Mouse (Mus musculus) heart, embryonic 11.5 days (tissue): ENCODE results near the gene Trim13. TPM values are rescaled to one million over a fixed set of nuclear protein-coding genes. Genes with fewer than 3 reads are reported as not detected.

Experiments
- ATAC-seq: fragments of 200-750 bp; cut with Nextera tagmentation; replicated peaks from 2 replicates; pipeline ENCODE4 v1.8.0; 2017; ENCODE audit warnings: moderate library complexity; ENCODE audit not compliant: insufficient number of reproducible peaks, low FRiP score, low TSS enrichment
- H3K27ac ChIP-seq: fragments of 300-500 bp; sonication (generic); 2 replicates; pipeline ENCODE4 v1.5.1; 2014; ENCODE audit warnings: mild to moderate bottlenecking, low read depth, low read length
- H3K27me3 ChIP-seq: fragments of 300-500 bp; sonication (generic); 2 replicates; pipeline ENCODE4 v1.6.1; 2014; ENCODE audit warnings: mild to moderate bottlenecking, low read length, mixed read lengths; ENCODE audit not compliant: control insufficient read depth, insufficient read depth
- H3K36me3 ChIP-seq: fragments of 300-500 bp; sonication (generic); 2 replicates; pipeline ENCODE4 v1.6.1; 2014; ENCODE audit warnings: mild to moderate bottlenecking, low read length, moderate library complexity, mixed read lengths; ENCODE audit not compliant: control insufficient read depth, insufficient read depth
- H3K4me1 ChIP-seq: fragments of 300-500 bp; sonication (generic); 2 replicates; pipeline ENCODE4 v1.6.1; 2014; ENCODE audit warnings: low read length; ENCODE audit not compliant: control insufficient read depth, insufficient read depth
- H3K4me2 ChIP-seq: fragments of 300-500 bp; sonication (generic); 2 replicates; pipeline ENCODE4 v1.6.1; 2014; ENCODE audit warnings: mild to moderate bottlenecking, moderate library complexity
- H3K4me3 ChIP-seq: fragments of 300-500 bp; sonication (generic); 2 replicates; pipeline ENCODE4 v1.5.1; 2014; ENCODE audit warnings: low read depth, low read length
- H3K9ac ChIP-seq: fragments of 300-500 bp; sonication (generic); 2 replicates; pipeline ENCODE4 v1.6.1; 2014; ENCODE audit warnings: mild to moderate bottlenecking, low read depth, low read length, moderate library complexity
- H3K9me3 ChIP-seq: fragments of 300-500 bp; sonication (generic); replicated peaks from 2 replicates; pipeline ENCODE4 v1.6.1; 2016; ENCODE audit warnings: low read length; ENCODE audit not compliant: control insufficient read depth
- WGBS: fragments of 180-500 bp; shearing (Covaris S2); extraction: QIAGEN DNeasy Blood & Tissue Kit; methylation state at CpG from one replicate; pipeline ENCODE4 v1.1.7; 2014; ENCODE audit not compliant: insufficient replicate concordance; 5-methylcytosine and 5-hydroxymethylcytosine counted together
- polyA plus RNA-seq: library from polyadenylated mRNA; unstranded; fragments of >200 nt; fragmentation: Nextera tagmentation; extraction: Ambion mirVana; gene quantifications from 2 replicates; pipeline ENCODE4 v1.2.1, GENCODE M21; 2014

Gene Trim13
- polyA plus RNA-seq, 1 experiment from 2014 or later = 16.1 TPM

GRCm38 (mm10) chr14:61572131-61572530 lies 25.9 kb upstream of the Trim13 start:
- WGBS = 70% methylated on average over 2 of the region's 2 CpGs
- Histone ChIP-seq H3K9ac (no peak overlapping the region), H3K4me1 (no peaks in the 10 kb centered on the region)

GRCm38 (mm10) chr14:61575066-61575465 lies 23.0 kb upstream of the Trim13 start:
- no peak for ATAC-seq
- H3K4me1 ChIP-seq = no peaks in the 10 kb centered on the region
- H3K36me3 ChIP-seq = no peaks in the 10 kb centered on the region

More at GRCm38 (mm10) chr14:61572131-61572530, 25.9 kb upstream of the Trim13 start:
- Histone ChIP-seq H3K4me3 (no peak overlapping the region), H3K9me3 (no peaks in the 10 kb centered on the region), H3K27me3 (no peaks in the 10 kb centered on the region), H3K4me2 (no peak overlapping the region), H3K27ac (no peak overlapping the region), H3K36me3 (no peaks in the 10 kb centered on the region)
- ATAC-seq = no peak

GRCm38 (mm10) chr14:61575941-61576340 lies 22.1 kb upstream of the Trim13 start:
- Histone ChIP-seq H3K4me3 (no peak overlapping the region), H3K27me3 (no peaks in the 10 kb centered on the region), H3K27ac (no peak overlapping the region), H3K9ac (no peak overlapping the region), H3K36me3 (no peaks in the 10 kb centered on the region), H3K4me1 (no peaks in the 10 kb centered on the region), H3K4me2 (no peak overlapping the region), H3K9me3 (no peaks in the 10 kb centered on the region)
- 79% methylated on average over 8 of the region's 8 CpGs for WGBS
- no peak for ATAC-seq

More at GRCm38 (mm10) chr14:61575066-61575465, 23.0 kb upstream of the Trim13 start:
- Histone ChIP-seq H3K9me3 (no peaks in the 10 kb centered on the region), H3K27ac (no peak overlapping the region), H3K27me3 (no peaks in the 10 kb centered on the region), H3K9ac (no peak overlapping the region), H3K4me2 (no peak overlapping the region), H3K4me3 (no peak overlapping the region)
- 82% methylated on average over 10 of the region's 10 CpGs for WGBS

- no peak overlapping the region for H3K27ac ChIP-seq
- no peak overlapping the region for H3K4me3 ChIP-seq
- ATAC-seq = no peak
- 64% methylated on average over 4 of the region's 4 CpGs for WGBS
- no peaks in the 10 kb centered on the region for H3K36me3 ChIP-seq
- H3K4me2 ChIP-seq = no peak overlapping the region
- no peaks in the 10 kb centered on the region for H3K4me1 ChIP-seq
- H3K9ac ChIP-seq = no peak overlapping the region
- H3K9me3 ChIP-seq = no peaks in the 10 kb centered on the region
- no peaks in the 10 kb centered on the region for H3K27me3 ChIP-seq
Observed at GRCm38 (mm10) chr14:61589288-61590065, 8.6 kb upstream of the Trim13 start.

- Histone ChIP-seq H3K4me1 (peaks cover 7% of the 10 kb centered on the region), H3K4me2 (no peak overlapping the region), H3K36me3 (no peaks in the 10 kb centered on the region), H3K9ac (no peak overlapping the region), H3K9me3 (no peaks in the 10 kb centered on the region), H3K27ac (no peak overlapping the region), H3K4me3 (no peak overlapping the region), H3K27me3 (no peaks in the 10 kb centered on the region)
- 85% methylated on average over 9 of the region's 9 CpGs for WGBS
- ATAC-seq = no peak
Observed at GRCm38 (mm10) chr14:61596719-61597426, 1.2 kb upstream of the Trim13 start.

- Histone ChIP-seq H3K4me1 (peaks cover 7% of the 10 kb centered on the region), H3K27me3 (no peaks in the 10 kb centered on the region), H3K36me3 (0 out of 2 replicates have a peak, but pooled peaks cover 2% of the 10 kb centered on the region), H3K9ac (peak overlapping the region; percentile 90), H3K4me2 (peak overlapping the region; percentile 62), H3K4me3 (peak overlapping the region; percentile 79), H3K27ac (peak overlapping the region; percentile 79), H3K9me3 (no peaks in the 10 kb centered on the region)
- WGBS = 6% methylated on average over 44 of the region's 44 CpGs
- ATAC-seq = peak; percentile 89
Observed at GRCm38 (mm10) chr14:61599057-61599806, 1.2 kb downstream of the Trim13 start.

GRCm38 (mm10) chr14:61601348-61601747 lies 3.3 kb downstream of the Trim13 start:
- peaks cover 7% of the 10 kb centered on the region for H3K4me1 ChIP-seq
- H3K36me3 ChIP-seq = 0 out of 2 replicates have a peak, but pooled peaks cover 3% of the 10 kb centered on the region
- 74% methylated on average over 9 of the region's 9 CpGs for WGBS
- H3K4me2 ChIP-seq = no peak overlapping the region
- no peak for ATAC-seq
- no peak overlapping the region for H3K9ac ChIP-seq
- H3K27ac ChIP-seq = no peak overlapping the region
- H3K27me3 ChIP-seq = no peaks in the 10 kb centered on the region
- H3K4me3 ChIP-seq = no peak overlapping the region
- H3K9me3 ChIP-seq = no peaks in the 10 kb centered on the region

GRCm38 (mm10) chr14:61603069-61603755 lies 5.2 kb downstream of the Trim13 start:
- Histone ChIP-seq H3K4me2 (no peak overlapping the region), H3K4me1 (peaks cover 7% of the 10 kb centered on the region), H3K4me3 (no peak overlapping the region), H3K27ac (no peak overlapping the region), H3K27me3 (no peaks in the 10 kb centered on the region), H3K36me3 (0 out of 2 replicates have a peak, but pooled peaks cover 3% of the 10 kb centered on the region), H3K9ac (no peak overlapping the region), H3K9me3 (no peaks in the 10 kb centered on the region)
- no peak for ATAC-seq
- 84% methylated on average over 8 of the region's 8 CpGs for WGBS
